Mouse (Mus musculus) midbrain, embryonic 12.5 days (tissue): ENCODE measurements around the gene Nop58. TPM values are rescaled to one million over a fixed set of nuclear protein-coding genes. Genes with fewer than 3 reads are reported as not detected.
A peak's percentile ranks its signal among the peaks of the same experiment; 100 is the strongest.
"Not testable (repeated sequence)": the region's sequence is repeated elsewhere in the genome, so short reads cannot be mapped to it uniquely, and the experiment has no call there.

Experiments used
- ATAC-seq: fragments of 200-750 bp; cut with Nextera tagmentation; 2 replicates; pipeline ENCODE4 v1.8.0; 2017; ENCODE audit warnings: low read depth, moderate TSS enrichment, moderate library complexity; ENCODE audit not compliant: low FRiP score
- H3K27ac ChIP-seq: fragments of 300-500 bp; sonication (generic); replicated peaks from 2 replicates; pipeline ENCODE4 v1.5.1; 2016; ENCODE audit warnings: mild to moderate bottlenecking
- H3K27me3 ChIP-seq: fragments of 300-500 bp; sonication (generic); 2 replicates; pipeline ENCODE4 v1.6.1; 2016; ENCODE audit warnings: mild to moderate bottlenecking
- H3K36me3 ChIP-seq: fragments of 300-500 bp; sonication (generic); 2 replicates; pipeline ENCODE4 v1.6.1; 2016
- H3K4me1 ChIP-seq: fragments of 300-500 bp; sonication (generic); 2 replicates; pipeline ENCODE4 v1.6.1; 2016
- H3K4me2 ChIP-seq: fragments of 300-500 bp; sonication (generic); replicated peaks from 2 replicates; pipeline ENCODE4 v1.6.1; 2016; ENCODE audit warnings: mild to moderate bottlenecking, moderate library complexity
- H3K4me3 ChIP-seq: fragments of 300-500 bp; sonication (generic); 2 replicates; pipeline ENCODE4 v1.5.1; 2016; ENCODE audit warnings: mild to moderate bottlenecking
- H3K9ac ChIP-seq: fragments of 300-500 bp; sonication (generic); replicated peaks from 2 replicates; pipeline ENCODE4 v1.6.1; 2016; ENCODE audit warnings: mild to moderate bottlenecking, moderate library complexity
- H3K9me3 ChIP-seq: fragments of 300-500 bp; sonication (generic); 2 replicates; pipeline ENCODE4 v1.6.1; 2016; ENCODE audit warnings: mild to moderate bottlenecking
- WGBS: fragments of 180-500 bp; shearing (Covaris S2); methylation state at CpG from one replicate; pipeline ENCODE4 v1.1.7; 2016; 5-methylcytosine and 5-hydroxymethylcytosine counted together
- polyA plus RNA-seq: library from polyadenylated mRNA; unstranded; fragments of >200 nt; fragmentation: Nextera tagmentation; extraction: Ambion mirVana; gene quantifications from 2 replicates; pipeline ENCODE4 v1.2.1, GENCODE M21; 2016

Nop58 gene
- polyA plus RNA-seq, 1 experiment from 2014 or later = 239 TPM

- Histone ChIP-seq H3K4me3 (no peak overlapping the region), H3K4me1 (no peaks in the 10 kb centered on the region; the same call in 1 of the 2 replicates), H3K9ac (no peak overlapping the region), H3K4me2 (no peak overlapping the region), H3K27me3 (no peaks in the 10 kb centered on the region), H3K9me3 (no peaks in the 10 kb centered on the region), H3K36me3 (no peaks in the 10 kb centered on the region), H3K27ac (no peak overlapping the region)
- ATAC-seq = no peak
- WGBS = 84% methylated on average over 8 of the region's 8 CpGs
These were observed 45.3 kb downstream of the Nop58 start for GRCm38 (mm10) chr1:59730106-59730505.

GRCm38 (mm10) chr1:59730737-59731136, 46.0 kb downstream of the Nop58 start:
- no peaks in the 10 kb centered on the region for H3K9me3 ChIP-seq
- ATAC-seq = no peak
- 66% methylated on average over 4 of the region's 4 CpGs for WGBS
- H3K9ac ChIP-seq = no peak overlapping the region
- H3K36me3 ChIP-seq = no peaks in the 10 kb centered on the region
- H3K4me1 ChIP-seq = no peaks in the 10 kb centered on the region; the same call in 1 of the 2 replicates
- no peaks in the 10 kb centered on the region for H3K27me3 ChIP-seq
- H3K4me2 ChIP-seq = no peak overlapping the region
- H3K27ac ChIP-seq = no peak overlapping the region
- no peak overlapping the region for H3K4me3 ChIP-seq

- ATAC-seq = no peak
- no peak overlapping the region for H3K9ac ChIP-seq
- H3K36me3 ChIP-seq = no peaks in the 10 kb centered on the region
- no peak overlapping the region for H3K4me3 ChIP-seq
- WGBS = 84% methylated on average over 6 of the region's 6 CpGs
- H3K27me3 ChIP-seq = no peaks in the 10 kb centered on the region
- no peak overlapping the region for H3K4me2 ChIP-seq
- no peaks in the 10 kb centered on the region; the same call in 1 of the 2 replicates for H3K4me1 ChIP-seq
- H3K27ac ChIP-seq = no peak overlapping the region
- H3K9me3 ChIP-seq = no peaks in the 10 kb centered on the region
These were observed 49.3 kb downstream of the Nop58 start for GRCm38 (mm10) chr1:59734076-59734475.

- Histone ChIP-seq H3K4me2 (no peak overlapping the region), H3K36me3 (no peaks in the 10 kb centered on the region), H3K9ac (no peak overlapping the region), H3K4me1 (no peaks in the 10 kb centered on the region), H3K27ac (no peak overlapping the region), H3K4me3 (no peak overlapping the region), H3K9me3 (no peaks in the 10 kb centered on the region), H3K27me3 (no peaks in the 10 kb centered on the region)
- no peak for ATAC-seq
- 88% methylated on average over 6 of the region's 6 CpGs for WGBS
These were observed 54.1 kb downstream of the Nop58 start for GRCm38 (mm10) chr1:59738768-59739414.

GRCm38 (mm10) chr1:59739577-59740354, 55.0 kb downstream of the Nop58 start:
- Histone ChIP-seq H3K27me3 (no peaks in the 10 kb centered on the region), H3K27ac (no peak overlapping the region), H3K4me3 (no peak overlapping the region), H3K9ac (no peak overlapping the region), H3K4me2 (no peak overlapping the region), H3K4me1 (no peaks in the 10 kb centered on the region), H3K36me3 (no peaks in the 10 kb centered on the region), H3K9me3 (no peaks in the 10 kb centered on the region)
- 80% methylated on average over 17 of the region's 17 CpGs for WGBS
- no peak for ATAC-seq

- ATAC-seq = no peak
- no peak overlapping the region for H3K4me3 ChIP-seq
- H3K27ac ChIP-seq = no peak overlapping the region
- H3K9ac ChIP-seq = no peak overlapping the region
- H3K4me1 ChIP-seq = no peaks in the 10 kb centered on the region
- no peaks in the 10 kb centered on the region for H3K36me3 ChIP-seq
- H3K4me2 ChIP-seq = no peak overlapping the region
- 75% methylated on average over 2 of the region's 2 CpGs for WGBS
- no peaks in the 10 kb centered on the region for H3K27me3 ChIP-seq
- H3K9me3 ChIP-seq = no peaks in the 10 kb centered on the region
These were observed 64.3 kb downstream of the Nop58 start for GRCm38 (mm10) chr1:59749047-59749446.

- H3K4me2 ChIP-seq, H3K9me3 ChIP-seq, ATAC-seq, H3K27me3 ChIP-seq, H3K27ac ChIP-seq, H3K4me3 ChIP-seq, H3K36me3 ChIP-seq, H3K4me1 ChIP-seq, H3K9ac ChIP-seq: not testable (repeated sequence)
- 70% methylated on average over 5 of the region's 5 CpGs for WGBS
These were observed 65.0 kb downstream of the Nop58 start for GRCm38 (mm10) chr1:59749724-59750123.

- no peak for ATAC-seq
- Histone ChIP-seq H3K4me3 (no peak overlapping the region), H3K9me3 (no peaks in the 10 kb centered on the region), H3K4me1 (no peaks in the 10 kb centered on the region), H3K4me2 (no peak overlapping the region), H3K27ac (no peak overlapping the region), H3K9ac (no peak overlapping the region), H3K27me3 (no peaks in the 10 kb centered on the region), H3K36me3 (no peaks in the 10 kb centered on the region)
- 67% methylated on average over 1 of the region's 1 CpGs for WGBS
These were observed 70.5 kb downstream of the Nop58 start for GRCm38 (mm10) chr1:59755298-59755697.

GRCm38 (mm10) chr1:59758325-59758724, 73.6 kb downstream of the Nop58 start:
- Histone ChIP-seq H3K27ac (no peak overlapping the region), H3K4me1 (peaks cover 5% of the 10 kb centered on the region; the same call in 1 of the 2 replicates), H3K27me3 (no peaks in the 10 kb centered on the region), H3K36me3 (no peaks in the 10 kb centered on the region), H3K4me3 (no peak overlapping the region), H3K9me3 (no peaks in the 10 kb centered on the region), H3K9ac (no peak overlapping the region), H3K4me2 (no peak overlapping the region)
- 95% methylated on average over 1 of the region's 1 CpGs for WGBS
- no peak for ATAC-seq

GRCm38 (mm10) chr1:59762208-59762607, 77.4 kb downstream of the Nop58 start:
- no peaks in the 10 kb centered on the region for H3K36me3 ChIP-seq
- H3K4me2 ChIP-seq = peak overlapping the region; percentile 70
- peak overlapping the region; percentile 85 for H3K4me3 ChIP-seq
- H3K4me1 ChIP-seq = peaks cover 15% of the 10 kb centered on the region
- peak overlapping the region; percentile 91 for H3K9ac ChIP-seq
- H3K27ac ChIP-seq = peak overlapping the region; percentile 99
- no peaks in the 10 kb centered on the region for H3K9me3 ChIP-seq
- ATAC-seq = no peak
- 2% methylated on average over 10 of the region's 10 CpGs for WGBS
- no peaks in the 10 kb centered on the region for H3K27me3 ChIP-seq

- ATAC-seq = peak; percentile 69
- 1% methylated on average over 44 of the region's 44 CpGs for WGBS
- Histone ChIP-seq H3K9me3 (no peaks in the 10 kb centered on the region), H3K27ac (peak overlapping the region; percentile 99), H3K4me3 (peak overlapping the region; percentile 85), H3K27me3 (no peaks in the 10 kb centered on the region), H3K9ac (peak overlapping the region; percentile 91), H3K36me3 (no peaks in the 10 kb centered on the region), H3K4me2 (peak overlapping the region; percentile 70), H3K4me1 (peaks cover 15% of the 10 kb centered on the region)
These were observed 77.9 kb downstream of the Nop58 start for GRCm38 (mm10) chr1:59762651-59763163.

GRCm38 (mm10) chr1:59763164-59763768, 78.5 kb downstream of the Nop58 start, which contains the start of gene Bmpr2:
TSS of gene Bmpr2 (plus strand) at chr1:59763400.
- peak within 1 kb of the TSS; percentile 70 for H3K4me2 ChIP-seq
- H3K27me3 ChIP-seq = no peaks in the 10 kb centered on the region
- H3K27ac ChIP-seq = peak within 1 kb of the TSS; percentile 99
- under 1% methylated on average over 52 of the region's 75 CpGs for WGBS
- peaks cover 20% of the 10 kb centered on the region for H3K4me1 ChIP-seq
- H3K9ac ChIP-seq = peak within 1 kb of the TSS; percentile 91
- peak; percentile 94 for ATAC-seq
- H3K36me3 ChIP-seq = no peaks in the 10 kb centered on the region
- peak within 1 kb of the TSS; percentile 85 for H3K4me3 ChIP-seq
- no peaks in the 10 kb centered on the region for H3K9me3 ChIP-seq
